Mouse (Mus musculus) erythroid progenitor cell, adult 5-6 weeks (primary cell): ENCODE results near the gene Pspn. TPM values are rescaled to one million over a fixed set of nuclear protein-coding genes. Genes with fewer than 3 reads are reported as not detected.
A peak's percentile ranks its signal among the peaks of the same experiment; 100 is the strongest.

ENCODE experiments used
- ATAC-seq: replicated peaks from 2 replicates; pipeline ENCODE4 v1.8.0; 2016; ENCODE audit warnings: moderate number of reproducible peaks, mild to moderate bottlenecking, moderate TSS enrichment, inconsistent platforms; ENCODE audit not compliant: poor library complexity, low FRiP score, severe bottlenecking
- total RNA-seq, 2 experiments: library from RNA; stranded (forward) in 1 of 2; stranded (reverse) in 1 of 2; fragments of 150-400 nt in 1 of 2; fragments of 186-747, 209-891 nt in 1 of 2; gene quantifications; 2 replicates each; pipeline versions ENCODE4 v1.2.3 to v1.2.4; 2015 to 2017; ENCODE audit warnings: low replicate concordance in 2 of 2

The Pspn gene
- total RNA-seq, 2 experiments from 2014 or later, result not detected

GRCm38 (mm10) chr17:56997029-56997667, 2.7 kb downstream of the Pspn start, which contains the start of gene Alkbh7:
Alkbh7 (plus strand) TSS chr17:56997339.
- ATAC-seq, result peak; percentile 95

GRCm38 (mm10) chr17:56996506-56996905, 3.3 kb downstream of the Pspn start:
- ATAC-seq, result no peak

- no peak for ATAC-seq
Observed at GRCm38 (mm10) chr17:56995046-56995445, 4.8 kb downstream of the Pspn start.

- ATAC-seq, result no peak
Observed at GRCm38 (mm10) chr17:56990966-56991365, 8.9 kb downstream of the Pspn start.

GRCm38 (mm10) chr17:56990115-56990746, 9.6 kb downstream of the Pspn start, which contains the start of gene Clpp:
Clpp (plus strand) TSS chr17:56990305.
- peak; percentile 97 for ATAC-seq

- peak; percentile 75 for ATAC-seq
Observed at GRCm38 (mm10) chr17:56989467-56990114, 10.2 kb downstream of the Pspn start.

GRCm38 (mm10) chr17:56988921-56989430, 10.8 kb downstream of the Pspn start:
- no peak for ATAC-seq

GRCm38 (mm10) chr17:56988441-56988840, 11.4 kb downstream of the Pspn start:
- ATAC-seq, result no peak

- no peak for ATAC-seq
Observed at GRCm38 (mm10) chr17:56986105-56986805, 13.6 kb downstream of the Pspn start.

- no peak for ATAC-seq
Observed at GRCm38 (mm10) chr17:56985656-56986055, 14.2 kb downstream of the Pspn start.

GRCm38 (mm10) chr17:56984886-56985285, 14.9 kb downstream of the Pspn start:
- no peak for ATAC-seq

GRCm38 (mm10) chr17:56982013-56982412, 17.8 kb downstream of the Pspn start, which contains the start of gene Acer1:
Acer1 (minus strand) TSS chr17:56982126.
- ATAC-seq, result no peak

GRCm38 (mm10) chr17:56981049-56981448, 18.8 kb downstream of the Pspn start:
- ATAC-seq, result no peak

- ATAC-seq, result no peak
Observed at GRCm38 (mm10) chr17:56979524-56979923, 20.3 kb downstream of the Pspn start.

GRCm38 (mm10) chr17:56976531-56977390, 23.1 kb downstream of the Pspn start:
- ATAC-seq, result no peak

- ATAC-seq, result no peak
Observed at GRCm38 (mm10) chr17:56975391-56975790, 24.4 kb downstream of the Pspn start.

GRCm38 (mm10) chr17:56974708-56975240, 25.0 kb downstream of the Pspn start:
- no peak for ATAC-seq

GRCm38 (mm10) chr17:56973956-56974707, 25.7 kb downstream of the Pspn start:
- ATAC-seq, result no peak
